Mouse (Mus musculus) bone marrow macrophage, adult 2 months (primary cell): Measurements from ENCODE around the gene Sema4d.

Source experiments
- CTCF ChIP-seq: IDR thresholded peaks from 2 replicates; pipeline ENCODE4 v1.5.1; 2012; ENCODE audit warnings: low read depth, mild to moderate bottlenecking, low read length, moderate library complexity
- POLR2A ChIP-seq: IDR thresholded peaks from 2 replicates; pipeline ENCODE4 v1.6.1; 2012; ENCODE audit warnings: mild to moderate bottlenecking, low read depth, low read length, borderline replicate concordance

GRCm38 (mm10) chr13:51686966-51687365 is 106.6 kb downstream of the Sema4d start:
- TF ChIP-seq CTCF (no peak), POLR2A (no peak)
